Mouse (Mus musculus): ENCODE measurements at regions not wholly inside any gene's neighbourhood (a gene's known extent, or its start where the extent isn't known, plus 50 kb on each side); places are given as distances from the start of the nearest gene placed in this dataset.

- TF ChIP-seq ELF1 (IDR thresholded peaks at IDR 0.05; ENCODE audit: low read depth, low read length) = no peak
- no peak for TF ChIP-seq CHD1 (IDR thresholded peaks at IDR 0.05; ENCODE audit: low read depth, low read length)
- no peak for TF ChIP-seq MYC (IDR thresholded peaks at IDR 0.05; ENCODE audit: low read depth, low read length)
- TF ChIP-seq POLR2A (IDR thresholded peaks at IDR 0.05; ENCODE audit: low read depth, low read length) = no peak
- TF ChIP-seq MAX (IDR thresholded peaks at IDR 0.05; ENCODE audit: low read length) = no peak
- H3K36me3 ChIP-seq (replicated peaks in 1 of 2; ENCODE audit: control insufficient read depth in 1 of 2, insufficient read depth in 1 of 2, low read length in 1 of 2) = no peaks in the 10 kb centered on the region
- no peaks in the 10 kb centered on the region for H3K4me1 ChIP-seq (ENCODE audit: control insufficient read depth in 1 of 2, insufficient read depth in 2 of 2)
- no peak overlapping the region for H3K4me3 ChIP-seq (replicated peaks in 1 of 3; ENCODE audit: low read depth in 2 of 3, low read length in 2 of 3, poor library complexity in 1 of 3)
- in situ Hi-C loops (cut with MboI; ENCODE audit: low pct_ligation_motif_present, low pct_unique_long_range_greater_than_20kb, low sequenced_read_pairs) (no loop called here), dilution Hi-C loops (cut with MboI; ENCODE audit: extremely low pct_ligation_motif_present, extremely low pct_unique_long_range_greater_than_20kb, low sequenced_read_pairs) (no loop called here)
- H3K9me3 ChIP-seq (replicated peaks; ENCODE audit: low read length) = peaks cover 41% of the 10 kb centered on the region
- no peaks in the 10 kb centered on the region for H3K79me2 ChIP-seq (replicated peaks; ENCODE audit: control insufficient read depth, extremely low read depth, insufficient read depth, poor library complexity, severe bottlenecking)
- no peak overlapping the region for H3K27ac ChIP-seq (ENCODE audit: insufficient read depth, low read depth)
- DNase-seq (ENCODE audit: extremely low read depth) = no peak
- no peak overlapping the region for H3K9ac ChIP-seq (ENCODE audit: insufficient read depth, low read depth)
- H3K27me3 ChIP-seq (replicated peaks) = no peaks in the 10 kb centered on the region
- no peak overlapping the region for H3K4me2 ChIP-seq (ENCODE audit: insufficient read depth, low read depth, poor library complexity, severe bottlenecking)
Measured at GRCm38 (mm10) chr15:91916946-91917345, 78.9 kb downstream of the Smgc start.

- Histone ChIP-seq H3K4me3 (replicated peaks in 1 of 3; ENCODE audit: low read depth in 2 of 3, low read length in 2 of 3, poor library complexity in 1 of 3) (no peak overlapping the region), H3K27me3 (replicated peaks) (no peaks in the 10 kb centered on the region), H3K79me2 (replicated peaks; ENCODE audit: control insufficient read depth, extremely low read depth, insufficient read depth, poor library complexity, severe bottlenecking) (no peaks in the 10 kb centered on the region), H3K27ac (ENCODE audit: insufficient read depth, low read depth) (no peak overlapping the region), H3K9me3 (replicated peaks; ENCODE audit: low read length) (peaks cover 39% of the 10 kb centered on the region), H3K36me3 (replicated peaks in 1 of 2; ENCODE audit: control insufficient read depth in 1 of 2, insufficient read depth in 1 of 2, low read length in 1 of 2) (no peaks in the 10 kb centered on the region), H3K4me1 (ENCODE audit: control insufficient read depth in 1 of 2, insufficient read depth in 2 of 2) (no peaks in the 10 kb centered on the region), H3K9ac (ENCODE audit: insufficient read depth, low read depth) (no peak overlapping the region), H3K4me2 (ENCODE audit: insufficient read depth, low read depth, poor library complexity, severe bottlenecking) (no peak overlapping the region)
- dilution Hi-C loops (cut with MboI; ENCODE audit: extremely low pct_ligation_motif_present, extremely low pct_unique_long_range_greater_than_20kb, low sequenced_read_pairs) = no loop called here
- no peak for DNase-seq (ENCODE audit: extremely low read depth)
- TF ChIP-seq TBP (conservative IDR thresholded peaks at IDR 0.05; ENCODE audit: low read depth, low read length) (no peak), ETS1 (conservative IDR thresholded peaks at IDR 0.05; ENCODE audit: low read depth, low read length) (no peak), GABPA (IDR thresholded peaks at IDR 0.05; ENCODE audit: insufficient replicate concordance, low read depth, low read length) (no peak), ZMIZ1 (IDR thresholded peaks at IDR 0.05; ENCODE audit: low read depth, low read length) (no peak), RCOR1 (conservative IDR thresholded peaks at IDR 0.05; ENCODE audit: low read depth, low read length) (no peak), JUN (IDR thresholded peaks at IDR 0.05; ENCODE audit: insufficient read depth, low read depth, low read length) (no peak), ZNF384 (IDR thresholded peaks at IDR 0.05; ENCODE audit: low read depth, low read length) (no peak), ELF1 (IDR thresholded peaks at IDR 0.05; ENCODE audit: low read depth, low read length) (no peak), MAZ (IDR thresholded peaks at IDR 0.05; ENCODE audit: low read depth, low read length) (no peak), IRF4 (IDR thresholded peaks at IDR 0.05; ENCODE audit: low read depth, low read length) (no peak)
- in situ Hi-C loops (cut with MboI; ENCODE audit: low pct_ligation_motif_present, low pct_unique_long_range_greater_than_20kb, low sequenced_read_pairs) = no loop called here
Measured at GRCm38 (mm10) chr15:91917877-91918276, 79.8 kb downstream of the Smgc start.

- Histone ChIP-seq H3K9me3 (replicated peaks; ENCODE audit: low read length) (peaks cover 49% of the 10 kb centered on the region), H3K4me3 (replicated peaks in 1 of 3; ENCODE audit: low read depth in 2 of 3, low read length in 2 of 3, poor library complexity in 1 of 3) (no peak overlapping the region), H3K9ac (ENCODE audit: insufficient read depth, low read depth) (no peak overlapping the region), H3K4me1 (ENCODE audit: control insufficient read depth in 1 of 2, insufficient read depth in 2 of 2) (no peaks in the 10 kb centered on the region), H3K4me2 (ENCODE audit: insufficient read depth, low read depth, poor library complexity, severe bottlenecking) (no peak overlapping the region), H3K36me3 (replicated peaks in 1 of 2; ENCODE audit: control insufficient read depth in 1 of 2, insufficient read depth in 1 of 2, low read length in 1 of 2) (no peaks in the 10 kb centered on the region), H3K27me3 (replicated peaks) (no peaks in the 10 kb centered on the region), H3K27ac (ENCODE audit: insufficient read depth, low read depth) (no peak overlapping the region), H3K79me2 (replicated peaks; ENCODE audit: control insufficient read depth, extremely low read depth, insufficient read depth, poor library complexity, severe bottlenecking) (no peaks in the 10 kb centered on the region)
- dilution Hi-C loops (cut with MboI; ENCODE audit: extremely low pct_ligation_motif_present, extremely low pct_unique_long_range_greater_than_20kb, low sequenced_read_pairs) (no loop called here), in situ Hi-C loops (cut with MboI; ENCODE audit: low pct_ligation_motif_present, low pct_unique_long_range_greater_than_20kb, low sequenced_read_pairs) (no loop called here)
- DNase-seq (ENCODE audit: extremely low read depth) = no peak
- no peak for TF ChIP-seq EP300 (IDR thresholded peaks at IDR 0.05; ENCODE audit: low read length)
- TF ChIP-seq NELFE (IDR thresholded peaks at IDR 0.05; ENCODE audit: low read depth, low read length) = no peak
- no peak for TF ChIP-seq SMC3 (IDR thresholded peaks at IDR 0.05; ENCODE audit: low read depth, low read length)
- TF ChIP-seq MAFK (IDR thresholded peaks at IDR 0.05; ENCODE audit: insufficient replicate concordance, low read length) = no peak
- TF ChIP-seq KAT2A (IDR thresholded peaks at IDR 0.05; ENCODE audit: insufficient replicate concordance, low read length) = no peak
- TF ChIP-seq USF1 (IDR thresholded peaks at IDR 0.05; ENCODE audit: low read depth, low read length) = no peak
- no peak for TF ChIP-seq BHLHE40 (IDR thresholded peaks at IDR 0.05; ENCODE audit: low read depth, low read length)
- no peak for TF ChIP-seq JUN (IDR thresholded peaks at IDR 0.05; ENCODE audit: insufficient read depth, low read depth, low read length)
- no peak for TF ChIP-seq CHD2 (IDR thresholded peaks at IDR 0.05; ENCODE audit: low read length)
- TF ChIP-seq RCOR1 (conservative IDR thresholded peaks at IDR 0.05; ENCODE audit: low read depth, low read length) = no peak
- TF ChIP-seq JUND (conservative IDR thresholded peaks at IDR 0.05; ENCODE audit: low read depth, low read length) = no peak
- no peak for TF ChIP-seq ZC3H11A (IDR thresholded peaks at IDR 0.05; ENCODE audit: low read depth, low read length)
- no peak for TF ChIP-seq USF2 (conservative IDR thresholded peaks at IDR 0.05; ENCODE audit: low read depth, low read length)
- TF ChIP-seq PAX5 (IDR thresholded peaks at IDR 0.05; ENCODE audit: low read length) = no peak
- TF ChIP-seq MEF2A (IDR thresholded peaks at IDR 0.05; ENCODE audit: borderline replicate concordance, low read depth, low read length) = no peak
- TF ChIP-seq CHD1 (IDR thresholded peaks at IDR 0.05; ENCODE audit: low read depth, low read length) = no peak
- TF ChIP-seq POLR2AphosphoS2 (IDR thresholded peaks at IDR 0.05; ENCODE audit: low read depth, low read length) = no peak
- no peak for TF ChIP-seq POLR2A (IDR thresholded peaks at IDR 0.05; ENCODE audit: low read depth, low read length)
Measured at GRCm38 (mm10) chr15:91924542-91924941, 86.5 kb downstream of the Smgc start.

All from CH12.LX (cell line).